Mouse (Mus musculus): ENCODE measurements around the gene Scarb1.

Gene Scarb1

GRCm38 (mm10) chr5:125271531-125272203 is 69.2 kb downstream of the Scarb1 start:
- in situ Hi-C loops (cut with MboI), result loop anchor here (5.0 kb wide), 1 partner anchor 364 kb away; no protein-coding TSS in a partner anchor

- in situ Hi-C loops (cut with MboI), result loop anchor here (5.0 kb wide), 1 partner anchor 363 kb away; no protein-coding TSS in a partner anchor
These were observed 70.2 kb downstream of the Scarb1 start for GRCm38 (mm10) chr5:125270587-125271130.

- in situ Hi-C loops (cut with MboI), result loop anchor here (5.0 kb wide), 1 partner anchor 363 kb away; no protein-coding TSS in a partner anchor
These were observed 71.1 kb downstream of the Scarb1 start for GRCm38 (mm10) chr5:125269836-125270235.

- in situ Hi-C loops (cut with MboI), result no loop called here
These were observed 71.5 kb downstream of the Scarb1 start for GRCm38 (mm10) chr5:125269399-125269798.

GRCm38 (mm10) chr5:125268033-125268765 is 72.7 kb downstream of the Scarb1 start:
- in situ Hi-C loops (cut with MboI), result no loop called here

- in situ Hi-C loops (cut with MboI), result no loop called here
These were observed 73.5 kb downstream of the Scarb1 start for GRCm38 (mm10) chr5:125267150-125267961.

GRCm38 (mm10) chr5:125266128-125266527 is 74.8 kb downstream of the Scarb1 start:
- in situ Hi-C loops (cut with MboI), result no loop called here

GRCm38 (mm10) chr5:125264700-125265099 is 76.2 kb downstream of the Scarb1 start:
- in situ Hi-C loops (cut with MboI), result no loop called here

- in situ Hi-C loops (cut with MboI), result no loop called here
These were observed 78.3 kb downstream of the Scarb1 start for GRCm38 (mm10) chr5:125262578-125262977.

- in situ Hi-C loops (cut with MboI), result no loop called here
These were observed 87.0 kb downstream of the Scarb1 start for GRCm38 (mm10) chr5:125253917-125254316.

- in situ Hi-C loops (cut with MboI), result no loop called here
These were observed 87.4 kb downstream of the Scarb1 start for GRCm38 (mm10) chr5:125253448-125253847.

- in situ Hi-C loops (cut with MboI), result no loop called here
These were observed 88.2 kb downstream of the Scarb1 start for GRCm38 (mm10) chr5:125252664-125253063.

GRCm38 (mm10) chr5:125251885-125252615 is 88.8 kb downstream of the Scarb1 start:
- in situ Hi-C loops (cut with MboI), result no loop called here

GRCm38 (mm10) chr5:125249187-125249586 is 91.7 kb downstream of the Scarb1 start:
- in situ Hi-C loops (cut with MboI), result no loop called here

- in situ Hi-C loops (cut with MboI), result no loop called here
These were observed 94.2 kb downstream of the Scarb1 start for GRCm38 (mm10) chr5:125246711-125247110.

- in situ Hi-C loops (cut with MboI), result no loop called here
These were observed 95.3 kb downstream of the Scarb1 start for GRCm38 (mm10) chr5:125245534-125246151.

GRCm38 (mm10) chr5:125244825-125245533 is 95.9 kb downstream of the Scarb1 start:
- in situ Hi-C loops (cut with MboI), result no loop called here

- in situ Hi-C loops (cut with MboI), result no loop called here
These were observed 97.0 kb downstream of the Scarb1 start for GRCm38 (mm10) chr5:125243928-125244327.

GRCm38 (mm10) chr5:125242111-125242510 is 98.8 kb downstream of the Scarb1 start:
- in situ Hi-C loops (cut with MboI), result no loop called here

- in situ Hi-C loops (cut with MboI), result no loop called here
These were observed 99.3 kb downstream of the Scarb1 start for GRCm38 (mm10) chr5:125241627-125242026.
